Mouse (Mus musculus) testis, adult 2 months (tissue): Measurements from ENCODE around the gene Ceacam2.

Experiments used
- CTCF ChIP-seq: fragments of 200-500 bp; IDR thresholded peaks from 2 replicates; pipeline ENCODE4 v1.5.1; 2012; ENCODE audit warnings: low read depth, mild to moderate bottlenecking, inconsistent platforms, low read length, moderate library complexity; ENCODE audit not compliant: control insufficient read depth, insufficient read depth, insufficient replicate concordance
- POLR2A ChIP-seq: fragments of 200-500 bp; IDR thresholded peaks from 2 replicates; pipeline ENCODE4 v1.6.1; 2012; ENCODE audit warnings: low read depth, mild to moderate bottlenecking, inconsistent platforms, low read length, moderate library complexity; ENCODE audit not compliant: control insufficient read depth

- TF ChIP-seq CTCF: no peak
- TF ChIP-seq POLR2A: no peak
These were observed 56.4 kb downstream of the Ceacam2 start for GRCm38 (mm10) chr7:25483133-25483735.
